Mouse (Mus musculus) limb, embryonic 14.5 days (tissue): ENCODE data around the gene Adssl1. TPM values are rescaled to one million over a fixed set of nuclear protein-coding genes. Genes with fewer than 3 reads are reported as not detected.

ENCODE experiments used
- ATAC-seq: fragments of 200-750 bp; cut with Nextera tagmentation; 2 replicates; pipeline ENCODE4 v1.8.0; 2017; ENCODE audit warnings: low read depth, moderate number of reproducible peaks, moderate TSS enrichment; ENCODE audit not compliant: low FRiP score
- DNase-seq: peaks from one replicate; pipeline ENCODE4 v3.0.0-alpha.2; 2015; ENCODE audit warnings: low spot score
- H3K27ac ChIP-seq: fragments of 300-500 bp; sonication (generic); replicated peaks from 2 replicates; pipeline ENCODE4 v1.5.1; 2014; ENCODE audit warnings: low read depth, mild to moderate bottlenecking, low read length, moderate library complexity, mixed read lengths
- H3K27me3 ChIP-seq: fragments of 300-500 bp; sonication (generic); 2 replicates; pipeline ENCODE4 v1.6.1; 2014; ENCODE audit warnings: low read length, mixed read lengths; ENCODE audit not compliant: control insufficient read depth, insufficient read depth
- H3K36me3 ChIP-seq: fragments of 300-500 bp; sonication (generic); 2 replicates; pipeline ENCODE4 v1.6.1; 2014; ENCODE audit warnings: mild to moderate bottlenecking, low read length, moderate library complexity, mixed read lengths; ENCODE audit not compliant: control insufficient read depth, insufficient read depth
- H3K4me1 ChIP-seq: fragments of 300-500 bp; sonication (generic); 2 replicates; pipeline ENCODE4 v1.6.1; 2014; ENCODE audit warnings: antibody characterized with exemption, low read length, mixed read lengths; ENCODE audit not compliant: control insufficient read depth, insufficient read depth
- H3K4me2 ChIP-seq: fragments of 300-500 bp; sonication (generic); replicated peaks from 2 replicates; pipeline ENCODE4 v1.6.1; 2014; ENCODE audit warnings: low read depth, mild to moderate bottlenecking, low read length, moderate library complexity; ENCODE audit not compliant: severe bottlenecking
- H3K4me3 ChIP-seq: fragments of 300-500 bp; sonication (generic); replicated peaks from 2 replicates; pipeline ENCODE4 v1.5.1; 2014; ENCODE audit warnings: low read length
- H3K9ac ChIP-seq: fragments of 300-500 bp; sonication (generic); 2 replicates; pipeline ENCODE4 v1.6.1; 2014; ENCODE audit warnings: mild to moderate bottlenecking, low read depth, low read length, moderate library complexity; ENCODE audit not compliant: severe bottlenecking
- H3K9me3 ChIP-seq: fragments of 300-500 bp; sonication (generic); 2 replicates; pipeline ENCODE4 v1.6.1; 2016; ENCODE audit warnings: low read length; ENCODE audit not compliant: control insufficient read depth
- POLR2A ChIP-seq: fragments of 200-500 bp; IDR thresholded peaks from 2 replicates; pipeline ENCODE4 v1.8.0; 2012; ENCODE audit warnings: inconsistent platforms, mild to moderate bottlenecking, moderate library complexity, borderline replicate concordance; ENCODE audit not compliant: insufficient read depth, insufficient read length; ENCODE audit errors: extremely low read depth
- WGBS: fragments of 180-500 bp; shearing (Covaris S2); extraction: QIAGEN DNeasy Blood & Tissue Kit; methylation state at CpG from one replicate; pipeline ENCODE4 v1.1.7; 2014; 5-methylcytosine and 5-hydroxymethylcytosine counted together
- polyA plus RNA-seq, 2 experiments: library from polyadenylated mRNA; depleted of rRNA in 1 of 2; stranded (reverse) in 1 of 2; unstranded in 1 of 2; fragments of >200 nt; fragmentation: Nextera tagmentation in 1 of 2; extraction: Ambion mirVana in 1 of 2; gene quantifications; 2 replicates each; pipeline versions ENCODE4 v1.2.1 to v1.2.3; 2012 to 2014

Adssl1 gene
- polyA plus RNA-seq, 2 experiments, result 15.0 to 18.9 TPM

DNA sequence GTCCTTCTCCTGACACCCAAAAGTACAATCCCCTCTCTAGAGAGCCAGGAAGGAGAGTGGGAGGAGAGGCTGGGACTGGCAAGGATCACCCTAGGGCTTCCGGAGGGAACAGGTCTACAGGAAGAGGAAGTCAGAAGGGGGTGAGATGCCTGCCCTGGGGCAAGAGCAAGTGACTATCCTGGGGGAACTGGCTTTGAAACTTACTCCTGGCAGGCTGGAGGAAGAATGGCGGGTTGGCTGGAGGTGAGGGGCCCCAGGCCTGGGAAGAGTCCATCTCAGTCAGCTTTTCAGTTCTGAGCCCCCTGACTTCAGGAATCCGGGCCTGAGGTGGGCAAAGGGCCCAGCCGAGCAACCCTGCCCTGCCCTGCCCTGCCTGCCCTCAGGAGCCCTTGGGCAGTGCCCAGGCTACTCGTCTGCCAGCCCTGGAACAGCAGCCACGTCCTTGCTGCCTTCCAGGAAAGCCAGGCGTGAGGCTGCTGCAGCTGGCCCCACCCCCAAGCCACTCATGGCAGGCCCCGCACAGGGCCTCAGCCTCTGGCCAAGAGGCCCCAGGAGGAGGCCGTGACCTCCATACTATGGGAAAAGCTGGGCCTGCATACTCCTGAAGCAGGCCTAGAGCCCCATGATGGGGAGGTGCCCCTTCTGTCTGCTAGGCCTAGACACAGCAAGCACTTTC is 51.0 kb downstream of the Adssl1 start:
- no peaks in the 10 kb centered on the region for H3K27me3 ChIP-seq
- peak overlapping the region; percentile 55; the same call in 1 of the 2 replicates for H3K27ac ChIP-seq
- peak overlapping the region; percentile 22; the same call in 1 of the 2 replicates for H3K9ac ChIP-seq
- DNase-seq (no peak), ATAC-seq (no peak)
- 47% methylated on average over 8 of the region's 9 CpGs for WGBS
- H3K4me2 ChIP-seq, result no peak overlapping the region; the same call in 1 of the 2 replicates
- peaks cover 41% of the 10 kb centered on the region for H3K4me1 ChIP-seq
- no peaks in the 10 kb centered on the region for H3K9me3 ChIP-seq
- TF ChIP-seq POLR2A, result no peak
- H3K36me3 ChIP-seq, result peaks cover 59% of the 10 kb centered on the region
- no peak overlapping the region for H3K4me3 ChIP-seq

DNA sequence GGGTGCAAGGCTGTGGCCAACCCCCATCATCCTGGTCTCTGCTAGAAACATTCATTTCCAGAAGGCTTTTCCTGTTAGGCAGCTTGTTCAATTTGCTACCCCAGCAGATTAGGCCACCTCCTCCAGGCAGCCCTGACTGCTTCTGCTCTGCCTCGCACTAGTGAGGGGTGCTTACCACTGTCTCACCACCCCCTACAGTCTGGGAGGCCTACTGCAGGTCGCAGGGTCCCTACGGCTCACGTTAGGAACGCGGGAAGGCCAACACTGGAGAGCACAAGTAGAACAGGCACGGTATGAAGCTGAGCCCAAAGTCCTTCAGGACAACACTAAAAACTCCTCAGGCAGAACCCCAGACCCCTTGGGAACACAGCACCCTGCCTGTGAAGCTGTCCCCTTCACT is 52.0 kb downstream of the Adssl1 start:
- TF ChIP-seq POLR2A, result no peak
- WGBS, result 74% methylated on average over 7 of the region's 7 CpGs
- H3K4me1 ChIP-seq, result peaks cover 31% of the 10 kb centered on the region
- H3K36me3 ChIP-seq, result peaks cover 50% of the 10 kb centered on the region
- H3K4me2 ChIP-seq, result peak overlapping the region; percentile 94
- DNase-seq (no peak), ATAC-seq (no peak)
- H3K27me3 ChIP-seq, result no peaks in the 10 kb centered on the region
- 0 out of 2 replicates have a peak overlapping the region, but pooled peaks have one; percentile 55 for H3K27ac ChIP-seq
- H3K9me3 ChIP-seq, result no peaks in the 10 kb centered on the region
- H3K9ac ChIP-seq, result peak overlapping the region; percentile 22; the same call in 1 of the 2 replicates
- peak overlapping the region; percentile 99; the same call in 1 of the 2 replicates for H3K4me3 ChIP-seq

GRCm38 (mm10) chr12:112672744-112673575 is 53.1 kb downstream of the Adssl1 start:
- Histone ChIP-seq H3K27me3 (peaks cover 2% of the 10 kb centered on the region; the same call in 1 of the 2 replicates), H3K27ac (peak overlapping the region; percentile 93), H3K4me1 (peaks cover 31% of the 10 kb centered on the region), H3K4me3 (peak overlapping the region; percentile 99), H3K9ac (peak overlapping the region; percentile 99), H3K36me3 (peaks cover 41% of the 10 kb centered on the region), H3K4me2 (peak overlapping the region; percentile 94), H3K9me3 (no peaks in the 10 kb centered on the region)
- DNase-seq (peak; percentile 46), ATAC-seq (peak; percentile 35; the same call in 1 of the 2 replicates)
- TF ChIP-seq POLR2A, result no peak
- whole genome bisulfite sequencing, result 9% methylated on average over 19 of the region's 21 CpGs

DNA sequence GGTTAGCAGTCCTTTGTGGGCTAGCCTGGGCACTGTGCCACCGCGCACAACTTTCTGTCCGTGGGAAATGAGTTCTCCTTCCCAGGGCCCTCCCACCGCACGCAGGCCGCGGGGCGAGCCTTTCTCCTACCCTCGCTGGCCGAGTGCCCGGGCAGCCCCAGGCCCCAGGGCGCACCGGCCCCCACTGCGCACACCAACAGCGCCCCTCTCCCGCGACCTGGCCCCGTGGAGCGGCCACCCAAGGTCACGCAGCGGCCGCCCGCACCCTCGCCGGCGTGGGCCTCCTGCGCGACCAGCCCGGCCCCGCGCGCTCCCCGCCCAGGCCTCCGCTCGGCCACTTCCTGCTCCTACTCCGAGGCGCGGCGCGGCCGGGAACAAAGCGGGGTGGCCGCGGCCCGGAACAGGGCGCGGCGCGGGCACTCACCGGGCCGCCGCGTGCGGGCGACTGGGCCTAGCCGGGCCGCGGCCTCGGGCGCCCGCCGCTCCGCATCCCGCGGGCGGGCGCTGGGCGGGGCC is 53.8 kb downstream of the Adssl1 start:
- H3K36me3 ChIP-seq, result peaks cover 34% of the 10 kb centered on the region
- peak overlapping the region; percentile 94 for H3K4me2 ChIP-seq
- H3K9me3 ChIP-seq, result no peaks in the 10 kb centered on the region
- H3K4me3 ChIP-seq, result peak overlapping the region; percentile 99
- peak overlapping the region; percentile 99 for H3K9ac ChIP-seq
- H3K27me3 ChIP-seq, result peaks cover 7% of the 10 kb centered on the region; the same call in 1 of the 2 replicates
- TF ChIP-seq POLR2A, result no peak
- ATAC-seq (peak; percentile 11; the same call in 1 of the 2 replicates), DNase-seq (peak; percentile 44)
- peak overlapping the region; percentile 93 for H3K27ac ChIP-seq
- WGBS, result 0% methylated on average over 27 of the region's 68 CpGs
- H3K4me1 ChIP-seq, result peaks cover 31% of the 10 kb centered on the region
